Mouse (Mus musculus) gastrocnemius, adult 2 months (tissue): ENCODE measurements around the gene Gm21209. TPM values are rescaled to one million over a fixed set of nuclear protein-coding genes. Genes with fewer than 3 reads are reported as not detected.
"Not testable (repeated sequence)": the region's sequence is repeated elsewhere in the genome, so short reads cannot be mapped to it uniquely, and the experiment has no call there.

Source experiments
- DNase-seq: peaks from one replicate; pipeline ENCODE4 v3.0.0; 2022
- H3K27ac ChIP-seq: fragments of 200-600 bp; 2 replicates; pipeline ENCODE4 v1.8.1; 2022; ENCODE audit warnings: mild to moderate bottlenecking
- H3K4me3 ChIP-seq: fragments of 200-600 bp; 2 replicates; pipeline ENCODE4 v1.8.1; 2022; ENCODE audit warnings: mild to moderate bottlenecking, moderate library complexity
- intact Hi-C: fragments of 180-260 bp; cut with DNase I; formaldehyde crosslinking; loops from one replicate; pipeline ENCODE4 v1.15.1; 2025
- long read RNA-seq, 2 experiments: library from polyadenylated mRNA; stranded (forward); transcript quantifications; one replicate each; pipeline ENCODE4 v2.0.0; 2021
- total RNA-seq, 2 experiments: library from RNA; stranded (reverse); gene quantifications; 2 replicates each; pipeline ENCODE4 v1.2.3; 2021

Gene Gm21209
- total RNA-seq: not detected
- long read RNA-seq, experiment 1: 0 reads
- long read RNA-seq, experiment 2: 0 reads

DNA sequence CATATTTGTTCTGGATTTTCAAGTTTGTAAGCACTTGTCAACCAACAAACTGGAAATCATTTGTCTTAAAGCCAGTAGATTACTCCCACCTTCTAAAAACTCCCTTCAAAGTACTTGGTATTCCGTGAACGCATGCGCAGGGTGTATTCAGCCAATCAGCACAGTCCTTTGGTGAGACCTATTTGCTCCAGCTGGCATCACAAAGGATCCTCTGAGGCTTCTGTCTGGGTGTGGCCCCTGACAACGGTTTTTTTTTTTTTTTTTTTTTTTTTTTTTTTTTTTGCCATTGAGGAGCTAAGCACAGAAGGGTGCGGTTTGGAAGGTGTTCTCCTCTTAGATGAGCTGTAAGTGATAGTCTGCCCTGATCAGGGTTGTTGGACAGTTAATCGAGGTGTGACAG, at the start of gene Gm21209:
Gene Gm21209, plus strand, starts transcription at position 301 of the 400 bp plus-strand sequence.
- H3K4me3 ChIP-seq, DNase-seq, H3K27ac ChIP-seq, intact Hi-C loops: not testable (repeated sequence)
